Mouse (Mus musculus): ENCODE measurements around the gene Cd79b. TPM values are rescaled to one million over a fixed set of nuclear protein-coding genes. Genes with fewer than 3 reads are reported as not detected.
A peak's percentile ranks its signal among the peaks of the same experiment; 100 is the strongest.

Gene Cd79b
- total and polyA plus RNA-seq, 3 experiments: 527 to 741 (median 689) TPM

DNA sequence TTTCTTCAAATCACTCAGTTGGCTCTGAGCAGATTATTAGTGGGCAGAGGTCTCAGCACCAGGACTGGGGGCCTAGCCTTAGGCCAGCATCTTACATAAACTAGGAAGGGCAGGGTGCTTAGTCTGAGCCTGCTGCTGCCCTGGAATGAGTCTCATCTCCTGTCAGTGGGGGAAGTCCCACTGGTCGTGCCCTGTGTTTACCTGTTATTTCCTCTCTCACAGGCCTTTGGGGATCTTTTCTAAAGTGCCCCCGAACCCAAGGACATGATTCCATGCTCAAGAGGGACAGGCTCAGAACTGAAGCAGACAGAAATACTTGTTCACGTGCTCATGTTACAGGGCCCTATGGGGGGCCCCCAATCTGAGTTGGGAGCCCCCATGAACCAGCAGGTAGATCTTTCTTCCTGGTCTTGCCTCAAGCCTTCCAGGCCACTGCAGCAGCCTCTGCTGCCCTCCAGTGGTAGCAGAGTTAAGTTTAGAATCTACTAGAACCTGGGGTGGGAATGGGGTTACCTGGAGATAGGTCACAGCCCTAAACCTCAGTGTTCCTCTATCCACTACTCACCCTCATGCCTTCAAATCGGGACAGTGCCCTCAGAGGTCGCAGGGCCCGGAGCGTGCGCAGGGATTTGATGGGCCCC, 11.1 kb upstream of the Cd79b start (continued):
- TF ChIP-seq USF1 (IDR thresholded peaks at IDR 0.05; ENCODE audit: low read depth, low read length) (no peak), MAX (IDR thresholded peaks at IDR 0.05; ENCODE audit: low read length) (no peak), MYC (IDR thresholded peaks at IDR 0.05; ENCODE audit: low read depth, low read length) (no peak; the same call in 1 of the 2 replicates), ELF1 (IDR thresholded peaks at IDR 0.05; ENCODE audit: low read depth, low read length) (peak; percentile 81), IRF4 (IDR thresholded peaks at IDR 0.05; ENCODE audit: low read depth, low read length) (peak; percentile 32), RAD21 (IDR thresholded peaks at IDR 0.05; ENCODE audit: low read depth, low read length) (peak; percentile 99)

- Histone ChIP-seq H3K79me2 (replicated peaks; ENCODE audit: control insufficient read depth, extremely low read depth, insufficient read depth, poor library complexity, severe bottlenecking) (no peaks in the 10 kb centered on the region), H3K4me1 (ENCODE audit: control insufficient read depth in 1 of 2, insufficient read depth in 2 of 2) (peaks cover 26 to 52% of the 10 kb centered on the region in 2 experiments), H3K27me3 (replicated peaks) (no peaks in the 10 kb centered on the region), H3K4me2 (ENCODE audit: insufficient read depth, low read depth, poor library complexity, severe bottlenecking) (peak overlapping the region; percentile 70), H3K36me3 (replicated peaks in 1 of 2; ENCODE audit: control insufficient read depth in 1 of 2, insufficient read depth in 1 of 2, low read length in 1 of 2) (peaks cover 4 to 6% of the 10 kb centered on the region in 2 experiments), H3K9ac (ENCODE audit: insufficient read depth, low read depth) (peak overlapping the region; percentile 38), H3K27ac (ENCODE audit: insufficient read depth, low read depth) (peak overlapping the region; percentile 77), H3K4me3 (replicated peaks in 1 of 3; ENCODE audit: low read depth in 2 of 3, low read length in 2 of 3, poor library complexity in 1 of 3) (no peak overlapping the region), H3K9me3 (replicated peaks; ENCODE audit: low read length) (no peaks in the 10 kb centered on the region)
- in situ Hi-C loops (cut with MboI; ENCODE audit: low pct_ligation_motif_present, low pct_unique_long_range_greater_than_20kb, low sequenced_read_pairs): loop anchor here (5.0 to 25.0 kb wide), 4 partner anchors 38 to 437 kb away; partner anchors contain the start of genes Milr1 and Pecam1
- no peak for TF ChIP-seq JUND (conservative IDR thresholded peaks at IDR 0.05; ENCODE audit: low read depth, low read length)
- peak; percentile 93 for TF ChIP-seq USF1 (IDR thresholded peaks at IDR 0.05; ENCODE audit: low read depth, low read length)
- TF ChIP-seq ZMIZ1 (IDR thresholded peaks at IDR 0.05; ENCODE audit: low read depth, low read length): no peak
- peak; percentile 34; the same call in 1 of the 2 replicates for TF ChIP-seq IRF4 (IDR thresholded peaks at IDR 0.05; ENCODE audit: low read depth, low read length)
- TF ChIP-seq KAT2A (IDR thresholded peaks at IDR 0.05; ENCODE audit: insufficient replicate concordance, low read length): no peak
- peak; percentile 91 for TF ChIP-seq BHLHE40 (IDR thresholded peaks at IDR 0.05; ENCODE audit: low read depth, low read length)
- TF ChIP-seq NELFE (IDR thresholded peaks at IDR 0.05; ENCODE audit: low read depth, low read length): no peak
- peak; percentile 18; the same call in 1 of the 2 replicates for TF ChIP-seq TCF12 (IDR thresholded peaks at IDR 0.05; ENCODE audit: low read depth, low read length)
- no peak for TF ChIP-seq NRF1 (IDR thresholded peaks at IDR 0.05; ENCODE audit: low read depth, low read length)
- TF ChIP-seq MXI1 (IDR thresholded peaks at IDR 0.05; ENCODE audit: low read depth, low read length): no peak
- TF ChIP-seq GABPA (IDR thresholded peaks at IDR 0.05; ENCODE audit: insufficient replicate concordance, low read depth, low read length): no peak
- no peak for TF ChIP-seq SMC3 (IDR thresholded peaks at IDR 0.05; ENCODE audit: low read depth, low read length)
- no peak for TF ChIP-seq ELF1 (IDR thresholded peaks at IDR 0.05; ENCODE audit: low read depth, low read length)
- no peak for TF ChIP-seq UBTF (IDR thresholded peaks at IDR 0.05; ENCODE audit: low read depth, low read length)
- peak; percentile 94 for TF ChIP-seq MAX (IDR thresholded peaks at IDR 0.05; ENCODE audit: low read length)
- no peak for TF ChIP-seq CHD1 (IDR thresholded peaks at IDR 0.05; ENCODE audit: low read depth, low read length)
- no peak for TF ChIP-seq ZKSCAN1 (IDR thresholded peaks at IDR 0.05; ENCODE audit: borderline replicate concordance, low read depth, low read length)
- TF ChIP-seq EP300 (IDR thresholded peaks at IDR 0.05; ENCODE audit: low read length): peak; percentile 40; the same call in 1 of the 2 replicates
- peak; percentile 2; the same call in 1 of the 2 replicates for TF ChIP-seq HCFC1 (IDR thresholded peaks at IDR 0.05; ENCODE audit: low read depth, low read length)
- no peak for TF ChIP-seq POLR2AphosphoS2 (IDR thresholded peaks at IDR 0.05; ENCODE audit: low read depth, low read length)
- TF ChIP-seq PAX5 (IDR thresholded peaks at IDR 0.05; ENCODE audit: low read length): no peak
- no peak for TF ChIP-seq ZC3H11A (IDR thresholded peaks at IDR 0.05; ENCODE audit: low read depth, low read length)
- 0 out of 2 replicates have a peak, but pooled peaks have one; percentile 9 for TF ChIP-seq TBP (conservative IDR thresholded peaks at IDR 0.05; ENCODE audit: low read depth, low read length)
- peak; percentile 57; the same call in 1 of the 2 replicates for TF ChIP-seq MEF2A (IDR thresholded peaks at IDR 0.05; ENCODE audit: borderline replicate concordance, low read depth, low read length)
- peak; percentile 93 for TF ChIP-seq USF2 (conservative IDR thresholded peaks at IDR 0.05; ENCODE audit: low read depth, low read length)
- DNase-seq (ENCODE audit: extremely low read depth): peak; percentile 86
- dilution Hi-C loops (cut with MboI; ENCODE audit: extremely low pct_ligation_motif_present, extremely low pct_unique_long_range_greater_than_20kb, low sequenced_read_pairs): no loop called here
Measured at GRCm38 (mm10) chr11:106324858-106325257, 10.3 kb upstream of the Cd79b start.
